Mouse (Mus musculus): ENCODE measurements around the gene Ddb1. TPM values are rescaled to one million over a fixed set of nuclear protein-coding genes. Genes with fewer than 3 reads are reported as not detected.
"Not testable (repeated sequence)": the region's sequence is repeated elsewhere in the genome, so short reads cannot be mapped to it uniquely, and the experiment has no call there.

The Ddb1 gene
- 49.6 and 78.4 TPM in 2 replicates for total RNA-seq (2015; ENCODE audit: low replicate concordance)
- total RNA-seq (2017; ENCODE audit: low replicate concordance), result 197 and 283 TPM in 2 replicates

DNA sequence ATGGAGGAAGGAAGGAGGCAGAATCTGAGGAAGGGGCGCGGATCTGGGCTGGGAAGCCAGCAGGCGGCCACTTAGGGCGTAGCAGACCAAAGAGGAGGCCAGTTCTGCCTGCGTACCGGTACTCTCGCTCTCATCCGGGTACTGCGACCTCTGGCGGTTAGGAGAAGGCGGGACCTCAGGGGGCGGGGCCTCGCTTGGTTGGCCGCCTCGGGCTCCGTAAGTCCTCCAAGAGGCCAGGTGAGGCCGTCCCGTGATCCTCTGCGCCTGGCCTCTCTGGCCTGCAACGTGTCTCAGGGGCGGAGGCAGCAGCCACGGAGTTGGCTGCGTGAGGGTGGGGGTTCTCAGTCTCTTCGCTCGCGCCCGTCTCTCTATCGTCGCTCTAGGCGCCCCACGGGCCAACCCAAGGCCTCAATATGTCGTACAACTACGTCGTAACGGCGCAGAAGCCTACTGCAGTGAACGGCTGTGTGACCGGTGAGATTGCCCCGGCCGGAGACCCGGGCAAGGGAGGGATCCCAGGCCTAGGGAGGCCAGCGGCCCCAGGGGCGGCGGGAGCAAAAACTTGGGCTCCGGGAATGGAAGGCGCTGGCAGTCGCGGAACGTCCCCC is at the start of gene Ddb1, which contains the start of gene Tkfc:
Ddb1 (plus strand) TSS at position 35 of the 608 bp plus-strand sequence.
Tkfc (minus strand) TSS at position 362 of the 608 bp plus-strand sequence.
- peak; percentile 93 for ATAC-seq (replicated peaks; ENCODE audit: low FRiP score, poor library complexity, severe bottlenecking)

GRCm38 (mm10) chr19:10555624-10556510 is 49.3 kb upstream of the Ddb1 start, which contains the start of gene Tmem216:
Tmem216 (minus strand) TSS chr19:10556238.
- ATAC-seq (replicated peaks; ENCODE audit: low FRiP score, poor library complexity, severe bottlenecking), result peak; percentile 99

DNA sequence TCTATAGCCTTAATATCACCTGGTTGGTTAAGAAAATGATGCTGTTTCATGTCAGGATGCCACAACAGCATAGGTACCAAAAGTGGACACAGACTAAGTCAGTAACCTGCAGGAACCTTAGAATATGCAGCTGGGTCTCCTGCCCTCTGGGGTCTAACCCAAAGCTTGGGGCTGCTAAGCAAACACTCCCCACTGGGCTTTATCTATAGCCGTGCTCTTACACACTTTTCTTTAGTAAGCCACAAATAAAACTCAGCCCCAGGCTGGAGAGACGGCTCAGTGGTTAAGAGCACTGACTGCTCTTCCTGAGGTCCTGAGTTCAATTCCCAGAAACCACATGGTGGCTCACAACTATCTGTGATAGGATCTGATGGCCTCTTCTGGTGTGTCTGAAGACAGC is 48.1 kb upstream of the Ddb1 start:
- no peak for ATAC-seq (replicated peaks; ENCODE audit: low FRiP score, poor library complexity, severe bottlenecking)

DNA sequence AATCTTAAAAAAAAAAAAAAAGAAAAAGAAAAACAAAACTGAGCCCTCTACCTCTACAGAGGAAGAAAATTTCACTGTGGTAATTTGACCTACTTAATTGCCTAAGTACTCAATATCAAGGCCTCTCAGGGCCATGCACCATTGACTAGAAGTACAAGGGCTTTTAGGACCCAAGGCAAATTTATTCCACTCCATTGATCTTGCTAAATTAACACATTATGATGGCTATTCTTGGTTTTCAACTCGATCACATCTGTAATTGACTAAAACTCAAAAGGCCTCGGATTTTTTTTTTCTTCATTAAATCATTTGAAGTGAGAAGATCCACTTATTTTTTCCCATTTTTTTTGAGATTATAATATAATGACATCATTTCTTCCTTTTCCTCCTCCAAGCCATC is 47.7 kb upstream of the Ddb1 start:
- ATAC-seq (replicated peaks; ENCODE audit: low FRiP score, poor library complexity, severe bottlenecking), result no peak

GRCm38 (mm10) chr19:10557837-10558375 is 47.2 kb upstream of the Ddb1 start:
- not testable (repeated sequence) for ATAC-seq (replicated peaks; ENCODE audit: low FRiP score, poor library complexity, severe bottlenecking)

- ATAC-seq (replicated peaks; ENCODE audit: low FRiP score, poor library complexity, severe bottlenecking), result no peak
These were observed 45.0 kb upstream of the Ddb1 start for GRCm38 (mm10) chr19:10560108-10560507.

DNA sequence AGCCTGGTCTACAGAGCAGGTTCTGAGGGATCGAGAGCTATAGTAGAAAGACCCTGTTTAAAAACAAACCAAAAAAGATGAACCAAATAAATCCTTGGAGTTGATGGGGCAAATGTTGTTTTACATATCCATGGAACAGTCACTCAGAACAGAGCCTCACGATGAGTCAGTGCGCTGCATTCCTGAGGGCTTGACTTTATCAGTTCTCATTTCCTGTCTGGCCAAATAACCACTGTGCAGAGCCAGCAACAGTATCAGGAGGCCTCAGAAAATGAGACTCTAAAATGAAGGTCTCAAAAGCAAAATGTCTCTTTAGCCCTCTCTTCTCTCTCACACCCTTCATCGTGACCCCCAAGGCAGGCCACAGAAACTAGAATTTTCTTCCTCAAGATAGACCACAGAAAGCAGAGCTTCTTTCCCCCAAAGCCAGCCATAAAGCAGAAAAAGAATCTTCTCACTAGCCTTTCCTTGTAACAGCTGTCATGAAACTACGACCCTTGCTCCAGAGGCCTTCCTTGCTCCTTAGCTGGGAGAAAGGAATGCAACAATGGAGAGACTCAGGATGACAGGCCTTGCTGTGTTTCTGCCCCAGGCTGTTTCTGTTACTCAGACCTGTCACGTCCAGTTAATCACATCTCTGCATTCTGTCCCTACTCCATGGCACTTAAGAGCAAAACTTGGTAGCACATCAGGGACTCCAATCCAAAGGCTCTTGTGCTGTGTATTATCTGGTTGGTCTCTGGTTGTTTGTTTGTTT is 43.4 kb upstream of the Ddb1 start:
- ATAC-seq (replicated peaks; ENCODE audit: low FRiP score, poor library complexity, severe bottlenecking), result no peak

DNA sequence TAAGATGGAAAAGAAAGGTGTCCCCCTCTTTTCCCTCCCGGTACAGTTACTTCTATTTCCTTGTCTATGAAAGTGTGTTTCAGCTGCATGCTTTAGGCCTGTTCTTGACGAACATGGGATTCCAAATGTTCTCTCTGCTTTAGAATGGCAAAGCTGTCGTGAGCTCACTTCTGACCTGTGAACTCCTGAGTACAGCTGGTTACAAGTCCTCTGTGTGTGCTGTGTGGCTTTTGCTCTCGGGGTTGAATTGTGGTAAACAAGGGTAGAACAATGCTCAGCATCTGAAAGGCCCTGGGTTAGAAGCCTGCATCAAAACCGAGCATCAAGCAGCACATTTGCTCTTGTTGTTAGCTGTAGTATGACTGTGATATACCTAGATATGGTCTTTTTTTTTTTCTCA is 42.8 kb upstream of the Ddb1 start:
- no peak for ATAC-seq (replicated peaks; ENCODE audit: low FRiP score, poor library complexity, severe bottlenecking)

DNA sequence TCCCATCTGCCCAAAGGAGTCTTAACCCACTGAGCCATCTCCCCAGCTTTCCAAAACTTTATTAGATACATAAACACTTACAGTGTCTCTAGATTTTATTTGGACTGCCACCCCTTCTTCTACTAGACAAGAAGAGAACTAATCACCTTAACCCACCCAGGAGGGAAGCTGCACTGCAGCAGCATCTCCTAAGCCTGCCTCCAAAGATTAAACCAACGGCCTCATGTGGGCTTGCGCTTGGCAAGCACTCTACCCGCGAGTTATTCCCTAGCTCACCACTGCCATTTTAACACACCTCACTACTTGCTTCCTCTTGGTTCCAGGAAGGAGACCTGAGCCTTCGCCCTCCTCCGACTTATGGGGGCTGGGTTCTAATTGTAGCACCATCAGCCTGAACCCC is 40.8 kb upstream of the Ddb1 start:
- no peak for ATAC-seq (replicated peaks; ENCODE audit: low FRiP score, poor library complexity, severe bottlenecking)

- ATAC-seq (replicated peaks; ENCODE audit: low FRiP score, poor library complexity, severe bottlenecking), result no peak
These were observed 39.9 kb upstream of the Ddb1 start for GRCm38 (mm10) chr19:10565217-10565616.

- no peak for ATAC-seq (replicated peaks; ENCODE audit: low FRiP score, poor library complexity, severe bottlenecking)
These were observed 35.5 kb upstream of the Ddb1 start for GRCm38 (mm10) chr19:10569627-10570026.

GRCm38 (mm10) chr19:10576690-10577561 is 28.2 kb upstream of the Ddb1 start, which contains the start of the genes Cyb561a3 and Tmem138:
Cyb561a3 (plus strand) TSS chr19:10577172.
Tmem138 (minus strand) TSS chr19:10577362.
- peak; percentile 93 for ATAC-seq (replicated peaks; ENCODE audit: low FRiP score, poor library complexity, severe bottlenecking)

DNA sequence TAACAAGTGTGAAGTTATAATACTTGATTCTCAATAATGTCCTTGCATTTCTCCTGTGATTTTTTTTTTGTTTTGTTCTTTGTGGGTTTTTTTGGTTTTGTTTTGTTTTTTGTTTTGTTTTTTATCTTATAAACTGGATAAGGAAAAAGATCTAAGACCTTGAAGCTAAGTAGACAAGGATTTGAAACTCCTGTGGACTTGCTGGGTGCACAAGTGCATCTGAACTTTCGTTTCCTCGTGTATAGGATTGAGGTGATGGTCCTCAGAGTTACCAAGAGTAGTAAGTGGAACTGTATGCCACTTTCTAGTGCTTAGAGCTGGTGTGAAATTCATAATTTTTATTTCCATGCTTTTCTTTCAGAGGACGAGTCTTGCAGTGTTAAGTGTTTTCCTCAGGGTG is 25.0 kb upstream of the Ddb1 start:
- no peak for ATAC-seq (replicated peaks; ENCODE audit: low FRiP score, poor library complexity, severe bottlenecking)

- ATAC-seq (replicated peaks; ENCODE audit: low FRiP score, poor library complexity, severe bottlenecking), result no peak
These were observed 24.4 kb upstream of the Ddb1 start for GRCm38 (mm10) chr19:10580761-10581160.

- no peak for ATAC-seq (replicated peaks; ENCODE audit: low FRiP score, poor library complexity, severe bottlenecking)
These were observed 23.1 kb upstream of the Ddb1 start for GRCm38 (mm10) chr19:10581984-10582383.

DNA sequence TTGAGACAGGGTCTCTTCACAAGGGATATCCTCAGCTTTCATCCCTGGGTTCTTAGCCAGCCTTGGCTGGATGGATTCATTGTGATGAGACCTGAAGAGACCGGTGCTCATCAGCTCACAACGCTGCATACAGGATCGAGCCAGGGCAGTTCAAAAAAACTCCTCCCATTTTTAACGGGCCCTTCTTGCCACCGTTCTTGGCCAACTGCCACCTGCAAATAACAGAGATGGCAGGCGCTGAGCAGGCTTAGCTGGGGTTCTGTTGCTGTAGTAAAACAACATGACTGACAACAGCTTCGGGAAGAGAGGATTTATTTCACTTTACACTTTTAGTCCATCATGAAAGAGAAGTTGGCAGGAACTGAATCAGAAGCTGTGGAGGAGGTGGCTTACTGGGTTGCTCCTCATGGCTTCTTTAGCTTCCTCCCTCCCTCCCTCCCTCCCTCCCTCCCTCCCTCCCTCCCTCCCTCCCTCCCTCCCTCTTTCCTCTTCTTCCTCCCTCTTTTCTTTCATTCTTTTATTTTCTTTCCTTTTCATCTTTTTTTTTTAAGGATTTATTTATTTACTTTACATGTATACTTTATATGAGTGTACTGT is 21.5 kb upstream of the Ddb1 start:
- ATAC-seq (replicated peaks; ENCODE audit: low FRiP score, poor library complexity, severe bottlenecking), result peak; percentile 81

- no peak for ATAC-seq (replicated peaks; ENCODE audit: low FRiP score, poor library complexity, severe bottlenecking)
These were observed 20.0 kb upstream of the Ddb1 start for GRCm38 (mm10) chr19:10585112-10585511.

DNA sequence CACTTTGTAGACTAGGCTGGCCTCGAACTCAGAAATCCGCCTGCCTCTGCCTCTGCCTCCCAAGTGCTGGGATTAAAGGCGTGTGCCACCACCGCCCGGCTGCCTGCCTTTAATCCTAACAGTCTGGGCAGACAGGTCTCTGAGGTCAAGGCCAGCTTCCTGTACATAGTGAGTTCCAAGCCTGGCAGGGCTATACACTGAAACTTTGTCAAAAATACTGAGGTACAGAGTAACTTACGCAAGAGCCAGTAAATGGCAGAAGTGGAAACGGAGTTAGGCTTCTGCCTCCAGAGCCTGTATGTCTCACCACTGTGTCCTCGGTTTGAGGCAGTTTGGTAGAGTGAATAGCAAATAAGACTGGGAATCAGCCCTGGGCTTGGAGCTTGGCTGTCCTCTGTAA is 17.9 kb upstream of the Ddb1 start:
- ATAC-seq (replicated peaks; ENCODE audit: low FRiP score, poor library complexity, severe bottlenecking), result no peak

All from erythroblast, adult 5-6 weeks (primary cell).